Comparison of ENCODE assay signal across 9 mouse cellular contexts in the genomic region with DNA sequence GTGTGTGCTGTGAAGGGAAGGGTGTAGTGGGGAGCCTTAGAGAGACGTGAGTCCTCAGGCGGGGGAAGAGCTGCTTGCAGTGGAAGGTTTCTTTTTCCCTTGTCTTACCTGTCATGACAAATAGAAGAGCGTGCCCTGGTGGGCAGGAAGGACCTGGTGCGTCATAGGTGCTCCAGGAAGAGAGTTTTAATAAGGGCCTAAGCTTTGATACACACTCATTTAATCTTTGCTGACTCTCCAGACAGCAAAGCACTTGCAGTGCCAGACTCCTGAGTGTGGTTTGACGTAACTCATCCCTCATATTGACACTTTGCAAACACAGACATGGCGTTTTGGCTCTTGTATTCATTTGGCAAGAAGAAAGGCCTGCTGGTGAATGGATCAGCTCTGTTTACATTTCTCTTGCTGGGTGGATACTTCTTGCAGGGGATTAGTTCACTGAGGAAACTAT. TPM values are rescaled to one million over a fixed set of nuclear protein-coding genes. Genes with fewer than 3 reads are reported as not detected.
A peak's percentile ranks its signal among the peaks of the same experiment; 100 is the strongest.
DNase-seq lines count a peak whose midpoint lies in the region; ATAC-seq lines count a peak whose summit lies in the region.
"Had no signal": no experiment of that assay in that cellular context is flagged by ENCODE, and none has a peak within 500 bp of the region (broad histone marks: within the 10 kb centered on the region; RNA-seq: fewer than 3 reads in every experiment).

No protein-coding gene starts in this region.

- peaks cover 28% of the 10 kb centered on the region for H3K4me1 ChIP-seq in neural tube, embryonic 15.5 days

- H3K9me3 ChIP-seq in neural tube, embryonic 15.5 days (replicated peaks): no peaks in the 10 kb centered on the region

- no peak overlapping the region for H3K4me3 ChIP-seq in neural tube, embryonic 15.5 days (replicated peaks)
- H3K4me3 ChIP-seq: left cerebral cortex, adult 2 months had no signal

- H3K4me2 ChIP-seq in neural tube, embryonic 15.5 days: no peak overlapping the region

- WGBS in neural tube, embryonic 15.5 days: 76% methylated on average over 6 of the region's 6 CpGs

- H3K27ac ChIP-seq in neural tube, embryonic 15.5 days (replicated peaks): no peak overlapping the region
- H3K27ac ChIP-seq: left cerebral cortex, adult 2 months had no signal

- no peaks in the 10 kb centered on the region for H3K27me3 ChIP-seq in neural tube, embryonic 15.5 days (replicated peaks)

- peaks cover 22% of the 10 kb centered on the region for H3K36me3 ChIP-seq in neural tube, embryonic 15.5 days

- ATAC-seq in neural tube, embryonic 15.5 days (ENCODE audit: low FRiP score): no peak

- no peak overlapping the region for H3K9ac ChIP-seq in neural tube, embryonic 15.5 days (replicated peaks)

- DNase-seq in kidney, adult 9 months: peak; percentile 23
- DNase-seq in kidney, postnatal 25 days: no peak
- DNase-seq in adrenal gland, postnatal 10 days: peak; percentile 39
- DNase-seq in heart, postnatal 4 days: peak; percentile 32
- DNase-seq in lung, postnatal 36 days: peak; percentile 94
- no peak for DNase-seq in left cerebral cortex, postnatal 36 days (ENCODE audit: low spot score in 2 of 2)
- DNase-seq in ovary, postnatal 36 days (ENCODE audit: low spot score): no peak

- intact Hi-C loops in left cerebral cortex, postnatal 36 days (cut with DNase I): no loop called here

RNA-seq across cellular contexts. Expression of a gene that starts 34.5 kb away (rescaled TPM):
- total RNA-seq in adrenal gland, postnatal 10 days (2021): 100 to 1,000 TPM; 104 to 136 TPM
- 100 to 1,000 TPM; 124 to 126 TPM for total RNA-seq in heart, postnatal 4 days (2021)
- total RNA-seq in left cerebral cortex, postnatal 36 days (2021): 100 to 1,000 TPM; 155 to 199 TPM
- 79.0 and 82.5 TPM in 2 replicates for polyA plus RNA-seq in neural tube, embryonic 15.5 days (2015; fragmentation: Nextera tagmentation; extraction: Ambion mirVana)

RNA-seq across cellular contexts. Expression of a gene that starts 34.5 kb away (rescaled TPM):
- total RNA-seq in adrenal gland, postnatal 10 days (2021): 10 to 100 TPM; 37.2 to 47.6 TPM
- total RNA-seq in heart, postnatal 4 days (2021): 10 to 100 TPM; 46.8 to 50.1 TPM
- total RNA-seq in left cerebral cortex, postnatal 36 days (2021): 10 to 100 TPM; 85.9 to 87.9 TPM
- 41.2 and 43.9 TPM in 2 replicates for polyA plus RNA-seq in neural tube, embryonic 15.5 days (2015; fragmentation: Nextera tagmentation; extraction: Ambion mirVana)

RNA-seq across cellular contexts. Expression of a gene that starts 34.5 kb away (rescaled TPM):
- total RNA-seq in adrenal gland, postnatal 10 days (2021): 10 to 100 TPM; 55.0 to 56.4 TPM
- 10 to 100 TPM; 46.5 to 47.7 TPM for total RNA-seq in heart, postnatal 4 days (2021)
- total RNA-seq in left cerebral cortex, postnatal 36 days (2021): 10 to 100 TPM; 43.8 to 45.3 TPM
- polyA plus RNA-seq in neural tube, embryonic 15.5 days (2015; fragmentation: Nextera tagmentation; extraction: Ambion mirVana): 77.3 and 94.5 TPM in 2 replicates

Comparison
In these comparisons a context has a peak if more than half of its experiments do, and no peak if none do; other contexts are left out.
1. DNase-seq: peak in kidney, adult 9 months (single experiment), adrenal gland, postnatal 10 days (single experiment), heart, postnatal 4 days (single experiment) and lung, postnatal 36 days (single experiment); none in kidney, postnatal 25 days (0 of 2), left cerebral cortex, postnatal 36 days (0 of 2) and ovary, postnatal 36 days (single experiment).